Mouse (Mus musculus): ENCODE measurements around the gene Mzf1. TPM values are rescaled to one million over a fixed set of nuclear protein-coding genes. Genes with fewer than 3 reads are reported as not detected.
"Not testable (repeated sequence)": the region's sequence is repeated elsewhere in the genome, so short reads cannot be mapped to it uniquely, and the experiment has no call there.

Gene Mzf1
- polyA plus RNA-seq (2011; ENCODE audit: insufficient read depth, insufficient read length, low read depth, missing spikeins) = 0.90 and 0.93 TPM in 2 replicates

DNA sequence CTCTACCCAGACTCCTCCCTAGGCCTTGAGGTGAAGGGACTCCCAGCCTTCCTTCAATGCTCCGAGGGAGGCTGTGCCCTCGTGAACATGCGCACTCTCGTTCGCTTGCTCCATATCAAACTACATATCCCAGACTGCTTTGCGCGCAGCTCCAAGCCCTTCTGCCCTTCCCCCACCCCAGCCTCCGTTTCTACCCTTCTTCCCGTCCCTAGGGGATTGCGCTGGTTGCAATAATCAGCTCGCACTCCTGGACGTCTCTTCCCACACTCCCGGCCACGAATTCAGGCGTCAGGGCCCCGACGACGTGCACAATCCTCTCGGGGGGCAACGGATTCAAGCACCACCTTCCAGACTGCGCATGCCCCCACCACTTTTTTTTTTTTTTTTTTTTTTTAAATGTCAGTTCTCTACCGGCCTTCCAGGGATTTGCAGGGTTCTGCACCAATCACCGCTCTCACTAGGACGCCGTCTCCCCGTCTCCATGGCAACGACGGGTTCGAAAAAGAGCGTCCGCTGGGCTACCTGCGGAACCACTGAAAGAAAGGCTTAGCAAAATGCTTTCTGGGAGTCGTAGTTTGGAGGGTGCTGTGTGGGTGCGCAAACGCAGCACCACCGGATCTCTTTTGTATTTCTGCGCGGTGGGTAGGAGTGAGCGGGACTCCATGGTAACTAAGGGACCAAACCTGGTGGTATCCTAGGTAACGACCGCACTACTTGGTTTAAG is at the start of gene Mzf1:
TSS of gene Mzf1 (minus strand) at position 478 of the 724 bp plus-strand sequence.
- TF ChIP-seq POLR2A (IDR thresholded peaks at IDR 0.05; ENCODE audit: insufficient read depth, low read length) (peak; percentile 23), EP300 (IDR thresholded peaks at IDR 0.05; ENCODE audit: insufficient read depth, low read depth, low read length) (no peak), CTCF (IDR thresholded peaks at IDR 0.05; ENCODE audit: low read depth, low read length) (no peak)
- Histone ChIP-seq H3K4me3 (ENCODE audit: low read depth, low read length) (peak within 1 kb of the TSS; percentile 95), H3K4me1 (ENCODE audit: control insufficient read depth, insufficient read depth, low read length) (peaks cover 2% of the 10 kb centered on the region), H3K27me3 (ENCODE audit: control insufficient read depth, insufficient read depth, low read length, poor library complexity, severe bottlenecking) (no peaks in the 10 kb centered on the region), H3K27ac (ENCODE audit: insufficient read depth, low read length) (peak within 1 kb of the TSS; percentile 69), H3K9me3 (replicated peaks; ENCODE audit: control insufficient read depth, insufficient read depth, low read length, poor library complexity, severe bottlenecking) (no peaks in the 10 kb centered on the region), H3K36me3 (ENCODE audit: control insufficient read depth, insufficient read depth, low read length, poor library complexity, severe bottlenecking) (no peaks in the 10 kb centered on the region), H3K9ac (ENCODE audit: low read depth, poor library complexity, severe bottlenecking) (peak within 1 kb of the TSS; percentile 50)

- H3K4me3 ChIP-seq (ENCODE audit: low read depth, low read length) = no peak within 1 kb of the TSS
- TF ChIP-seq EP300 (IDR thresholded peaks at IDR 0.05; ENCODE audit: insufficient read depth, low read depth, low read length) (no peak), CTCF (IDR thresholded peaks at IDR 0.05; ENCODE audit: low read depth, low read length) (no peak), POLR2A (IDR thresholded peaks at IDR 0.05; ENCODE audit: insufficient read depth, low read length) (no peak)
- no peaks in the 10 kb centered on the region for H3K9me3 ChIP-seq (replicated peaks; ENCODE audit: control insufficient read depth, insufficient read depth, low read length, poor library complexity, severe bottlenecking)
- no peak within 1 kb of the TSS for H3K27ac ChIP-seq (ENCODE audit: insufficient read depth, low read length)
- no peak within 1 kb of the TSS for H3K9ac ChIP-seq (ENCODE audit: low read depth, poor library complexity, severe bottlenecking)
- H3K36me3 ChIP-seq (ENCODE audit: control insufficient read depth, insufficient read depth, low read length, poor library complexity, severe bottlenecking) = no peaks in the 10 kb centered on the region
- H3K4me1 ChIP-seq (ENCODE audit: control insufficient read depth, insufficient read depth, low read length) = no peaks in the 10 kb centered on the region
- no peaks in the 10 kb centered on the region for H3K27me3 ChIP-seq (ENCODE audit: control insufficient read depth, insufficient read depth, low read length, poor library complexity, severe bottlenecking)
Measured at GRCm38 (mm10) chr7:13095073-13095472, 40.5 kb upstream of the Mzf1 start, which contains the start of gene Vmn1r85. Gene Vmn1r85, minus strand, starts transcription at chr7:13095173.

GRCm38 (mm10) chr7:13072293-13072692 is 17.7 kb upstream of the Mzf1 start:
- H3K27ac ChIP-seq (ENCODE audit: insufficient read depth, low read length) = no peak overlapping the region
- H3K9ac ChIP-seq (ENCODE audit: low read depth, poor library complexity, severe bottlenecking) = no peak overlapping the region
- no peak overlapping the region for H3K4me3 ChIP-seq (ENCODE audit: low read depth, low read length)
- H3K4me1 ChIP-seq (ENCODE audit: control insufficient read depth, insufficient read depth, low read length) = no peaks in the 10 kb centered on the region
- TF ChIP-seq POLR2A (IDR thresholded peaks at IDR 0.05; ENCODE audit: insufficient read depth, low read length) (no peak), EP300 (IDR thresholded peaks at IDR 0.05; ENCODE audit: insufficient read depth, low read depth, low read length) (no peak), CTCF (IDR thresholded peaks at IDR 0.05; ENCODE audit: low read depth, low read length) (peak; percentile 4)
- H3K9me3 ChIP-seq (replicated peaks; ENCODE audit: control insufficient read depth, insufficient read depth, low read length, poor library complexity, severe bottlenecking) = no peaks in the 10 kb centered on the region
- no peaks in the 10 kb centered on the region for H3K27me3 ChIP-seq (ENCODE audit: control insufficient read depth, insufficient read depth, low read length, poor library complexity, severe bottlenecking)
- H3K36me3 ChIP-seq (ENCODE audit: control insufficient read depth, insufficient read depth, low read length, poor library complexity, severe bottlenecking) = no peaks in the 10 kb centered on the region

- H3K36me3 ChIP-seq (ENCODE audit: control insufficient read depth, insufficient read depth, low read length, poor library complexity, severe bottlenecking); H3K9me3 ChIP-seq (replicated peaks; ENCODE audit: control insufficient read depth, insufficient read depth, low read length, poor library complexity, severe bottlenecking); H3K27me3 ChIP-seq (ENCODE audit: control insufficient read depth, insufficient read depth, low read length, poor library complexity, severe bottlenecking); H3K4me1 ChIP-seq (ENCODE audit: control insufficient read depth, insufficient read depth, low read length); H3K4me3 ChIP-seq (ENCODE audit: low read depth, low read length); H3K27ac ChIP-seq (ENCODE audit: insufficient read depth, low read length); H3K9ac ChIP-seq (ENCODE audit: low read depth, poor library complexity, severe bottlenecking): not testable (repeated sequence)
- TF ChIP-seq CTCF (IDR thresholded peaks at IDR 0.05; ENCODE audit: low read depth, low read length) = peak; percentile 0
Measured at GRCm38 (mm10) chr7:13063399-13063798, 8.8 kb upstream of the Mzf1 start.

- H3K9ac ChIP-seq (ENCODE audit: low read depth, poor library complexity, severe bottlenecking) = no peak overlapping the region
Measured at GRCm38 (mm10) chr7:13059536-13059935, 5.0 kb upstream of the Mzf1 start.

GRCm38 (mm10) chr7:13056913-13057700 is 2.5 kb upstream of the Mzf1 start:
- Histone ChIP-seq H3K9ac (ENCODE audit: low read depth, poor library complexity, severe bottlenecking) (no peak overlapping the region), H3K27ac (ENCODE audit: insufficient read depth, low read length) (no peak overlapping the region), H3K27me3 (ENCODE audit: control insufficient read depth, insufficient read depth, low read length, poor library complexity, severe bottlenecking) (no peaks in the 10 kb centered on the region), H3K4me3 (ENCODE audit: low read depth, low read length) (no peak overlapping the region), H3K4me1 (ENCODE audit: control insufficient read depth, insufficient read depth, low read length) (peaks cover 2% of the 10 kb centered on the region), H3K9me3 (replicated peaks; ENCODE audit: control insufficient read depth, insufficient read depth, low read length, poor library complexity, severe bottlenecking) (no peaks in the 10 kb centered on the region), H3K36me3 (ENCODE audit: control insufficient read depth, insufficient read depth, low read length, poor library complexity, severe bottlenecking) (no peaks in the 10 kb centered on the region)
- TF ChIP-seq CTCF (IDR thresholded peaks at IDR 0.05; ENCODE audit: low read depth, low read length) (peak; percentile 66), EP300 (IDR thresholded peaks at IDR 0.05; ENCODE audit: insufficient read depth, low read depth, low read length) (0 out of 2 replicates have a peak, but pooled peaks have one; percentile 25), POLR2A (IDR thresholded peaks at IDR 0.05; ENCODE audit: insufficient read depth, low read length) (no peak)

More at GRCm38 (mm10) chr7:13059536-13059935, 5.0 kb upstream of the Mzf1 start:
- Histone ChIP-seq H3K27ac (ENCODE audit: insufficient read depth, low read length) (0 out of 2 replicates have a peak overlapping the region, but pooled peaks have one; percentile 25), H3K36me3 (ENCODE audit: control insufficient read depth, insufficient read depth, low read length, poor library complexity, severe bottlenecking) (no peaks in the 10 kb centered on the region), H3K9me3 (replicated peaks; ENCODE audit: control insufficient read depth, insufficient read depth, low read length, poor library complexity, severe bottlenecking) (no peaks in the 10 kb centered on the region), H3K27me3 (ENCODE audit: control insufficient read depth, insufficient read depth, low read length, poor library complexity, severe bottlenecking) (no peaks in the 10 kb centered on the region), H3K4me1 (ENCODE audit: control insufficient read depth, insufficient read depth, low read length) (peaks cover 2% of the 10 kb centered on the region), H3K4me3 (ENCODE audit: low read depth, low read length) (no peak overlapping the region)
- no peak for TF ChIP-seq POLR2A (IDR thresholded peaks at IDR 0.05; ENCODE audit: insufficient read depth, low read length)
- no peak for TF ChIP-seq CTCF (IDR thresholded peaks at IDR 0.05; ENCODE audit: low read depth, low read length)
- TF ChIP-seq EP300 (IDR thresholded peaks at IDR 0.05; ENCODE audit: insufficient read depth, low read depth, low read length) = no peak

Measured in ES-Bruce4 (cell line).